Mouse (Mus musculus) embryonic fibroblast, embryonic 13.5 days (primary cell): ENCODE measurements around the gene Dbi.

Experiments used
- CTCF ChIP-seq: IDR thresholded peaks from 2 replicates; pipeline ENCODE4 v1.5.1; 2011; ENCODE audit warnings: mild to moderate bottlenecking, control low read depth, low read length, moderate library complexity, borderline replicate concordance; ENCODE audit not compliant: insufficient read depth
- POLR2A ChIP-seq: IDR thresholded peaks from 2 replicates; pipeline ENCODE4 v1.6.1; 2011; ENCODE audit warnings: low read depth, mild to moderate bottlenecking, control low read depth, low read length, moderate library complexity

DNA sequence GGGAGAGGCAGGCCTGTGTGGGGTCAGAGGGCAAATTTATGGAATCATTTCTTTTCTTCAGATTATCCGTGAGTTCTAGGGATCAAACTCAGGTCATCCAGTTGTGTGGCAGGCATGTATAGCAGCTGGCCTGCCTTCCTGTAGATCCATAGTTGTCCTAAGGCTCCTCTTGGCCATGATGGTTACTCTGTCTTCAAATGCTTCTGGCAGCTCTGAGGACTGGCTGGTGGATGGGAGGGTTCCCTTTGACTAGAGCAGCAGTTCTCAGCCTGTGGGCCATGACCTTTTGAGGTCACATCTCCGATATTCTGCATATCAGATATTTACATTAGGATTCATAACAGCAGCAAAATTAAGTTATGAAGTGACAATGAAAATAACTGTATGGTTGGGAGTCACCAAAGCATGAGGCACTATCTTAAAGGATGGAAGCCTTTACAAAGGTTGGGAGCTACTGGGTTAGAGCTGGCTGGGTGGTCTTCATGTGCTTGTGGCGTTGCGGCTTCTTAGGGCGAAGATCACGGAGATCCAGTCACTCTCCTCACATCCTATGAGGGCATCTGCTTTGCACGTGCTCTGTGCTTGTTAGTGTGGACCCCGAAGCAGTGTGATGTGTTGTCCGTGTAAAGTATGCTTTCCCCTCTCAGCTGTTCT lies 37.7 kb upstream of the Dbi start:
- no peak for TF ChIP-seq CTCF
- TF ChIP-seq POLR2A: no peak
